Comparison of ENCODE assay signal across 21 mouse cellular contexts in the genomic region with DNA sequence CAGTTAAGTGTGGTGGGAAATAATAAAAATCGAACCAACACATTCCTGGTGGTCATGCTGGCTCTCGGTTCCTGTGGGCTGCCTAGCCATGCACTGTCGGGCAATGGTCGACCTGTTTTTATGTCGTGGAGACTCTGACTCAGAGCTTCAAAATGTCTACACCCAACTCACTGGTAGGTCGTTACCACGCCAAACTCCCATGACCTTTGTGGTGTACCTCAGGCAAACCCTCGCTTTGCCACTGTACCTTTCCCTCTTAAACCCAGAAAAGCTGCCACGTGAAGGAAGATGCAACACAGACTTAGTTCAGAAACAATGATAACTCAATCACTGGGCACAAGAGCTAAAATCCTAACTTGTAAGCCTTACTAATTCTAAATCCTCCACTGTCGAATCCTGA.
"Had no signal": no experiment of that assay in that cellular context is flagged by ENCODE, and none has a peak within 500 bp of the region (broad histone marks: within the 10 kb centered on the region; RNA-seq: fewer than 3 reads in every experiment).

No protein-coding gene starts in this region.

- DNase-seq: kidney, postnatal 25 days; layer of hippocampus, adult 9-11 months; layer of hippocampus, postnatal 36 days; left cerebral cortex, postnatal 4 days; liver, postnatal 0 days; lung, embryonic 14.5 days; retina, postnatal 1 day; right cerebral cortex, postnatal 25 days; spleen, adult 18-20 months; thymus, postnatal 36 days had no signal

- H3K27ac ChIP-seq: kidney, postnatal 0 days; layer of hippocampus, adult 2 months; limb, embryonic 12.5 days; limb, embryonic 15.5 days; liver, embryonic 14.5 days; macrophage; midbrain, embryonic 12.5 days; midbrain, embryonic 15.5 days; neural tube, embryonic 13.5 days; stomach, embryonic 15.5 days had no signal

- H3K36me3 ChIP-seq: limb, embryonic 12.5 days; limb, embryonic 15.5 days; stomach, embryonic 15.5 days had no signal

- H3K4me1 ChIP-seq: limb, embryonic 12.5 days; limb, embryonic 15.5 days; midbrain, embryonic 12.5 days; midbrain, embryonic 15.5 days; stomach, embryonic 15.5 days had no signal

- H3K27me3 ChIP-seq: limb, embryonic 12.5 days; limb, embryonic 15.5 days; midbrain, embryonic 12.5 days; midbrain, embryonic 15.5 days; neural tube, embryonic 13.5 days; stomach, embryonic 15.5 days had no signal

- H3K4me3 ChIP-seq: layer of hippocampus, adult 2 months; left cerebral cortex, adult 2 months; limb, embryonic 12.5 days; limb, embryonic 15.5 days; midbrain, embryonic 12.5 days; midbrain, embryonic 15.5 days; neural tube, embryonic 13.5 days; stomach, embryonic 15.5 days had no signal
